Mouse (Mus musculus) embryonic fibroblast, embryonic 13.5 days (primary cell): Measurements from ENCODE around the gene Zan.

ENCODE experiments used
- CTCF ChIP-seq: IDR thresholded peaks from 2 replicates; pipeline ENCODE4 v1.5.1; 2011; ENCODE audit warnings: mild to moderate bottlenecking, control low read depth, low read length, moderate library complexity, borderline replicate concordance; ENCODE audit not compliant: insufficient read depth
- POLR2A ChIP-seq: IDR thresholded peaks from 2 replicates; pipeline ENCODE4 v1.6.1; 2011; ENCODE audit warnings: low read depth, mild to moderate bottlenecking, control low read depth, low read length, moderate library complexity

DNA sequence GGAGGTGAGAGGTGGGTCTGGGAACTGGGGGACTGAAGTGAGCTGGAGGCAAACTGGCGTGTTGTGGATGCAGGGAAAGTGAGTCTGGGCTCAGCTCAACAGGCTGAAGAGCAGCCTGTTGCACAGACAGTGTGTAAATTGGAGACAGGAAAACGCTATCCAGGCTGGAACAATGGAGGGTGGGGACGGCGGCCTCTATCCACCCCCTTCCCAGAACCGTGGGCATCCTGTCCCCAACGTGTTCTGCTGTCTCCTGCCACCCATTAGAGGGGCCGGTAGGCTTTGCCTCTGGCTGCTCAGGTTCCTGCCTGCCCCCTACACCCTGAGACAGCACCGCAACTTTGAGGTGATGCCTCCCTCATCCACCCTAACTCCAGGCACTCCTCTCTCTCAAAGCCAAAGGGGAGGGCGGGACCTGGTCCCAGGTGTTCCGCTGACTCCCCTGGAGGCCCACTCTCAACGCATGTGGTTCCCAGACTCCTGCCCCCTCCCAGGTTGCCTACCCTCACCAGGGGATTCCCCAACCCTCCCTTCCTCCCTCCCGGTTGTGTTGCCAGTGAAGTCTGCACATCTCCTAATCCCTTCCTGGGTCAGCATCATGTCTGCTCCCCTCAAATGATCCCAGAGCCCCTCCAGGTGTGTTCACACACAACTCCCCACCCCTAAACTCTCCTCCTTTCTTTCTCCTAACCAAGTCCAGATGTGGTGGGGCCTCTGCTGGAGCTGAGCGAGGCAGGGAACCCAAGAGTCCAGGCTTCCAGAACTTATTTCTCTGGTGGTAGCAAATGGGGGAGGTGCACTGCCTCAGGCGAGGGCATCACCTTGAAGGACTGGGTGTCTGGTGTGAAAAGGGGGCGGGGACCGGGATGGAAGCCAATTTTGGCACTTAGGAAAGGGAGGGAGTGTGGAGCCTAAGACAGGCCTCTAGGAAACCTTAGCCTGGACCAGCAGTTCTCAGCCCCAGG is 124.6 kb downstream of the Zan start:
- TF ChIP-seq CTCF (no peak), POLR2A (no peak)
